Mouse (Mus musculus): ENCODE measurements at regions not wholly inside any gene's neighbourhood (a gene's known extent, or its start where the extent isn't known, plus 50 kb on each side); places are given as distances from the start of the nearest gene placed in this dataset.
"Not testable (repeated sequence)": the region's sequence is repeated elsewhere in the genome, so short reads cannot be mapped to it uniquely, and the experiment has no call there.

DNA sequence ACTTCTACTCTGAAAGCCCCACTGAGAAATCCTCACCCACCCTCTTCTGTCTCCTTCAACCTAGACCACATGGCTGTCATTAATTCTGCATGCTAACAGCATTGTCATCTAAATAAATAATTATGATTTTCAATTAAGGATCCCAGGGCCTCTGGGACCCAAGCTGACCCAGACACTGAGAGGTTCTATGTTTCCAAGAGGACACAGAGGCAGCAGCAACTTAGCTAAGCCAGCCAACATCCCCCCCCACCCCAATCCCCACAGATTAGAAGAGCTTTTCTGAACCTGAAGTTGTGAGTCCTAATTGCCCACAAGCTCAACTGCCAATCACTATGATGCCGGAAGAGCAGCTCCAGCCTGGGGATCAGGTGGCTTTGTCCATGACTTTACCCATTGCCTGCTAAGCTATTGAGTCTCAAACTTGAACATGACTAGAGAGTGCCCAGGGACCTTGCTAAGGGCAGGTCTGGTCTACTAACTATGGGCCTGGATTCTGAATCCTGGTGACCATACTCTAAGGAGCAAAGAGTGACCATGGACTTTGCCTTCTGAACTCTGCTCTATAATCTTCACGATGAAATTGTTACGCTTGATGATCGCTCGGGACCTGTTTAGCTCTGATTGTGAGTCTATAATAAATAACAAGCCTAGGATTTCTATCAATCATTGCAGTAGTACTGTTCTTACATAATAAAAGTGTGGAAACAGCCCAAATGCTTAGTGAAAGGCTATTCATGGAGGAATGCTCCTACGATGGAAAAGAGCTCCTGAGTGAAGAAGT is 115.4 kb downstream of the Dmrta2 start:
- Histone ChIP-seq H3K27me3 (no peaks in the 10 kb centered on the region), H3K4me1 (no peaks in the 10 kb centered on the region), H3K9me3 (replicated peaks) (no peaks in the 10 kb centered on the region), H3K36me3 (no peaks in the 10 kb centered on the region), H3K4me3 (replicated peaks) (no peak overlapping the region), H3K27ac (no peak overlapping the region), H3K4me2 (no peak overlapping the region), H3K9ac (no peak overlapping the region)
- no peak for ATAC-seq (replicated peaks; ENCODE audit: low FRiP score)
- 95% methylated on average over 6 of the region's 6 CpGs for WGBS

DNA sequence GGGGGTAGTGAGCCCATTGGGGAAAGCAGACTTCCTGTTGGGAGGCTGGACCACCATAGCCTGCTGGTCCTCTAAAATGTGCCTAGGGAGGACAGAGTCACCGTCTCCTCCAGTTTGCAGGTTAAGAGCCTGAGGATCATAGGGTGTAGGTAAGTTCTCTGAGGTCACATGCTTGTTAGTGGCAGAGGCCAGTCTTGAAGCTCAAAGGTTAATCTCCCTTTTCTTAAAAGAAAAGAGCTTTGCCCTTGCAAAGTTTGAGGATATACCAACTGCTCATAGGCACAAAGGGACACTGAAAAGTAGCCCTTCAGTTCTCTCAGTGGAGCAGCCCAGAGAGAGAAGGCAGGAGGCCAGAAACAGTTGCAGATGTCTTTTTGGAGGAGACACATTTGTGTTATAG is 116.7 kb downstream of the Dmrta2 start:
- Histone ChIP-seq H3K27ac (no peak overlapping the region), H3K4me3 (replicated peaks) (no peak overlapping the region), H3K4me1 (no peaks in the 10 kb centered on the region), H3K27me3 (no peaks in the 10 kb centered on the region), H3K9ac (no peak overlapping the region), H3K36me3 (no peaks in the 10 kb centered on the region), H3K4me2 (no peak overlapping the region), H3K9me3 (replicated peaks) (no peaks in the 10 kb centered on the region)
- ATAC-seq (replicated peaks; ENCODE audit: low FRiP score) = no peak
- WGBS = 65% methylated on average over 1 of the region's 1 CpGs

DNA sequence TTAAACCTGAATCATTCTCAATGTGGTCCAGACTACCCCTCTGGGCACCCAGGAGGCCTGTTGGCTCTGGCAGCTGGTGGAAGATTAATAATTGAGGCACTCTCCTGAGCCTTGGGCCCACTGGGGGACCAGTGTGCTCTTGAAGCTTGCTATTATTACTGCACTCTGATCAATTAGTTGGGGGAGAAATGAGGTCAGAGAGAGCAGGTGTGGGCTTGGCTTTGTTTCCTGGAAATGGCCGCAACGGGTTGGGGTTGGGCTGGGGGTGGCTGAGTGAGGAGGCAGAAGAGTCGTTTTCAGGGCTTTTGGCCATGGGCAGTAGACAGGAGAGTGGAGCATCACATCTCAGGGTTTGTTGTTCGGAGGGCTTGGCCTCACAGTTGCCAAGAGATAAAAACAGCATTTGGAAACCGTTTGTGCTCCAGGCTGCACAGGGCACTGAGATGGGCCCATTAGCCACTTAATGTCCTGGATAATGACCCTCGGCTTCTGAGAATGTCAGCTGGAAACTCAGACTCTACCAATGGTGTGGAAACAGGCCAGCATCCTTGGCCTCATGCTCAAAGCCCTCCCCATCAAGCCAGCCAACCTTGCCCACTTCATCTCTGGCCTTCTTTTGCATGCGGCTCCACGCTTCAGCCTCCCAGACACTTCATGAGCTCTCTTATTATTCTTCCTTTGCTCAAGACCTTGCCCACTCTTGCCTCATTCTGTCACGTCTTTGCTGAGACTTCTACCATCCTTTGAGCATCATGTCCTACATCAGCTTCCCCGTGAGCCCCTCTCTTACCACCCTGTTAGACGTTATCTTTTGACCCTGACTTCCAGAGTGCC is 118.1 kb downstream of the Dmrta2 start:
- no peak for ATAC-seq (replicated peaks; ENCODE audit: low FRiP score)

GRCm38 (mm10) chr4:110104119-110104518 is 126.3 kb downstream of the Dmrta2 start:
- not testable (repeated sequence) for H3K4me1 ChIP-seq; H3K27ac ChIP-seq; H3K36me3 ChIP-seq; H3K9me3 ChIP-seq (replicated peaks); H3K4me2 ChIP-seq; H3K9ac ChIP-seq; H3K27me3 ChIP-seq; ATAC-seq (replicated peaks; ENCODE audit: low FRiP score); H3K4me3 ChIP-seq (replicated peaks)
- WGBS = 89% methylated on average over 7 of the region's 7 CpGs

More for the DNA sequence above, 118.1 kb downstream of the Dmrta2 start:
- Histone ChIP-seq H3K27ac (no peak overlapping the region), H3K9ac (no peak overlapping the region), H3K36me3 (no peaks in the 10 kb centered on the region), H3K27me3 (no peaks in the 10 kb centered on the region), H3K4me3 (replicated peaks) (no peak overlapping the region), H3K9me3 (replicated peaks) (no peaks in the 10 kb centered on the region), H3K4me2 (no peak overlapping the region), H3K4me1 (no peaks in the 10 kb centered on the region)
- 57% methylated on average over 11 of the region's 11 CpGs for WGBS

- Histone ChIP-seq H3K9ac (no peak overlapping the region), H3K36me3 (no peaks in the 10 kb centered on the region), H3K4me3 (replicated peaks) (no peak overlapping the region), H3K4me2 (no peak overlapping the region), H3K9me3 (replicated peaks) (no peaks in the 10 kb centered on the region), H3K4me1 (no peaks in the 10 kb centered on the region), H3K27ac (no peak overlapping the region), H3K27me3 (no peaks in the 10 kb centered on the region)
- 71% methylated on average over 7 of the region's 7 CpGs for WGBS
- ATAC-seq (replicated peaks; ENCODE audit: low FRiP score) = no peak
Observed at GRCm38 (mm10) chr4:110106620-110107243, 128.9 kb downstream of the Dmrta2 start.

DNA sequence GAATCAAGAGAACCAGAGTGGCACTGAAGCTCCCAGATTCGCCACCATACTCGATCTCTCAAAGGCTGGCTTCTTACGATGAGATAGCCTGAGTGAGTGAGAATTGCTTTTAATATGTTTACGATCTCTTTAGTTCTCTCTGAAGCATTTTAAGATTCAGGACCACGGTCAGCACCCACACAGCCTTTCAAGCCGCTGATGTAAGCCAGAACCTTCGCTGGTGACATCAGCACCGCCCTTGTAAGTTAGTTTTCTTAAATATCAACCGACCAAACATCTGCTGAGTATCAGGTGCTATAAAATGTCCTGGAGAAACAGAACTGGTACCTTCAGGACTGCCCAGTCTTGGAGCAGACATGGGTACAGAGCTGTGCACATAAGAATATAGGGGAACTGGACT is 141.6 kb downstream of the Dmrta2 start:
- Histone ChIP-seq H3K36me3 (no peaks in the 10 kb centered on the region), H3K27ac (peak overlapping the region; percentile 45; the same call in 1 of the 2 replicates), H3K27me3 (no peaks in the 10 kb centered on the region), H3K4me2 (no peak overlapping the region), H3K4me3 (replicated peaks) (no peak overlapping the region), H3K9me3 (replicated peaks) (no peaks in the 10 kb centered on the region), H3K9ac (no peak overlapping the region), H3K4me1 (peaks cover 15% of the 10 kb centered on the region)
- WGBS = 16% methylated on average over 9 of the region's 9 CpGs
- peak; percentile 15; the same call in 1 of the 2 replicates for ATAC-seq (replicated peaks; ENCODE audit: low FRiP score)

DNA sequence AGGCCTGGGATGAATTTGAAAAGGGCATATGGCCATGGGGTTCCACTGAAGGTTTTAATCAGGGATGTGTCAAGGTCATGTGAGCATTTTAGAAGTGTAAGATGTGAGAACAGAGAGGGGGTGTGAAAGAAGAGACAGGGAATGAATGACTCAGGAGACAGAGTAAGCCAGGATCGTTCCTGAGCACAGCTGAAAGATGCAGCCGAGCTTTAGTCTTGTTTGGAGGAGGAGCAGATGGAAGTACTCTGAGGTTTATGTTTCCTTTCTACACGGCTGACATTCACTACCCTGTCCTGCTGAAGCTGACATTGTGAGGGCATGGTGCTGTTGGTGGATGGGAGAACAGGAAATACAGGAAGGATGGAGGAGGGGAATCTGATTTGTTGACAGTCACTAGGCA is 142.0 kb downstream of the Dmrta2 start:
- H3K27me3 ChIP-seq = no peaks in the 10 kb centered on the region
- WGBS = 6% methylated on average over 3 of the region's 3 CpGs
- H3K4me1 ChIP-seq = peaks cover 16% of the 10 kb centered on the region
- H3K4me3 ChIP-seq (replicated peaks) = no peak overlapping the region
- peak overlapping the region; percentile 45; the same call in 1 of the 2 replicates for H3K27ac ChIP-seq
- no peak overlapping the region for H3K9ac ChIP-seq
- H3K36me3 ChIP-seq = no peaks in the 10 kb centered on the region
- H3K9me3 ChIP-seq (replicated peaks) = no peaks in the 10 kb centered on the region
- no peak overlapping the region for H3K4me2 ChIP-seq
- peak; percentile 26; the same call in 1 of the 2 replicates for ATAC-seq (replicated peaks; ENCODE audit: low FRiP score)

GRCm38 (mm10) chr4:110120761-110121160 is 142.9 kb downstream of the Dmrta2 start:
- H3K4me2 ChIP-seq = no peak overlapping the region
- H3K9ac ChIP-seq = no peak overlapping the region
- H3K27me3 ChIP-seq = no peaks in the 10 kb centered on the region
- no peaks in the 10 kb centered on the region for H3K9me3 ChIP-seq (replicated peaks)
- no peak overlapping the region for H3K4me3 ChIP-seq (replicated peaks)
- H3K4me1 ChIP-seq = peaks cover 24% of the 10 kb centered on the region
- H3K36me3 ChIP-seq = no peaks in the 10 kb centered on the region
- WGBS = 12% methylated on average over 9 of the region's 9 CpGs
- peak overlapping the region; percentile 45; the same call in 1 of the 2 replicates for H3K27ac ChIP-seq
- ATAC-seq (replicated peaks; ENCODE audit: low FRiP score) = 0 out of 2 replicates have a peak, but pooled peaks have one; percentile 24

DNA sequence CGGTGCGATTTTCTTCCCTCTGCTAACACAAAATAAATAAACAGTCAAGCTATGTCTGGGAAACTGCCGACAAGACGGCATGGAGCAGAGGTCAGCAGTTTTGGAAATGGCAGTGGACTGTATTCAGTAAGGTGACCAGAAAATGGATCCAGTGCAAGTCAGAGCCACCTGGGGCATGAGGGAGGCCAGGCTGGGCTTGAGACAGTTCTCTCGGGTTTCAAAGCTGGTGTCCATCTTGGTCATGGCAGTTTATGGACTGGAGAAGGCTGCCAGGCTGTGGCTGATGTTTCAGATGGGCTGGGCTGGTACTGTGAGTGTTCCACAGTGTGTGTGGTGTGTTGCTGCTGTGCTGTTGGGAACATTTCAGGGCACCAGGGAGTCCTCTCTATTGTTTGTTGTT is 143.6 kb downstream of the Dmrta2 start:
- Histone ChIP-seq H3K4me2 (no peak overlapping the region), H3K4me1 (peaks cover 24% of the 10 kb centered on the region), H3K9me3 (replicated peaks) (no peaks in the 10 kb centered on the region), H3K9ac (no peak overlapping the region), H3K27me3 (no peaks in the 10 kb centered on the region), H3K27ac (peak overlapping the region; percentile 51), H3K4me3 (replicated peaks) (no peak overlapping the region), H3K36me3 (no peaks in the 10 kb centered on the region)
- 13% methylated on average over 5 of the region's 5 CpGs for WGBS
- peak; percentile 69 for ATAC-seq (replicated peaks; ENCODE audit: low FRiP score)

DNA sequence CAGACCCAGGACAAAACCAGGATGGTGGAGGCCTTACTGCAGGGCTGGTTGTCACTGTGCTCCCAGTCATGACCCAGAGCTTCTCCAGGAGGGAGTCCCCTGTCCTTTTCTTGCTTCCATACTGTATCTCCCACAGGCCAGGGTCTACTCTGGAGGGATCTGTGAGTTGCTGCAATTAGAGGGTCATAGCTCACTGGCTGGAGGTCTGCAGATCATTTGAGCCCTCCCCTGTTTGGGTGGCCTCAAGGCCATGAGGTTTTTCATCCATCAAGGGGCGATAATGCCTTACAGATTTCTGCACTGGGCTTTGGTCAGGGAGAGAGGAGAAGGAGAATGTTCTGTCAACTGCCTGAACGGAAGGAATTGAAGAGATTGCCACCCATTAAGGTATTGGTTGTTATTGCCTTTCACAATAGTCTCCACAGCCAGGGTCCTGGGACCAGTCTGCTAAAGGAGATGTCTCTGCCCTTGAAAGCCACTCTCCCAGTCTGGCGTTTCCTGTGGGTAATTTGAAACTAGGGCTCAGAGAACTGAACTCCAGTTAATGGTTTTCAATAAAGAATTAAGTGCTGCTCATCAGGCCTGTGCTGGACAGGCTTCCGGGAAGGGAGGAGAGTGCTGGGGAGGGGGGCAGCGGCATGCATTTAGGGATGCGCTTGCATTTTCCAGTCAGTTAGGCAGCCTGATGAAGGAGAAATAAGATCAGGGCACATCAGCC is 147.4 kb downstream of the Dmrta2 start:
- ATAC-seq (replicated peaks; ENCODE audit: low FRiP score) = peak; percentile 87
- Histone ChIP-seq H3K36me3 (no peaks in the 10 kb centered on the region), H3K4me1 (peaks cover 21% of the 10 kb centered on the region), H3K9me3 (replicated peaks) (no peaks in the 10 kb centered on the region), H3K27me3 (no peaks in the 10 kb centered on the region), H3K4me2 (no peak overlapping the region), H3K4me3 (replicated peaks) (no peak overlapping the region), H3K27ac (peak overlapping the region; percentile 78), H3K9ac (no peak overlapping the region)
- 12% methylated on average over 6 of the region's 6 CpGs for WGBS

- 36% methylated on average over 3 of the region's 3 CpGs for WGBS
- no peaks in the 10 kb centered on the region for H3K27me3 ChIP-seq
- peaks cover 13% of the 10 kb centered on the region for H3K4me1 ChIP-seq
- H3K4me2 ChIP-seq = no peak overlapping the region
- H3K9ac ChIP-seq = no peak overlapping the region
- H3K36me3 ChIP-seq = no peaks in the 10 kb centered on the region
- no peak overlapping the region for H3K4me3 ChIP-seq (replicated peaks)
- H3K27ac ChIP-seq = no peak overlapping the region
- no peaks in the 10 kb centered on the region for H3K9me3 ChIP-seq (replicated peaks)
- ATAC-seq (replicated peaks; ENCODE audit: low FRiP score) = no peak
Observed at GRCm38 (mm10) chr4:110127941-110128520, 150.2 kb downstream of the Dmrta2 start.

Data from kidney, embryonic 15.5 days (tissue).